Mouse (Mus musculus): Measurements from ENCODE around the gene Pramef12. TPM values are rescaled to one million over a fixed set of nuclear protein-coding genes. Genes with fewer than 3 reads are reported as not detected.
"Not testable (repeated sequence)": the region's sequence is repeated elsewhere in the genome, so short reads cannot be mapped to it uniquely, and the experiment has no call there.

Pramef12 gene
- polyA plus RNA-seq, 1 experiment from 2014 or later = not detected

DNA sequence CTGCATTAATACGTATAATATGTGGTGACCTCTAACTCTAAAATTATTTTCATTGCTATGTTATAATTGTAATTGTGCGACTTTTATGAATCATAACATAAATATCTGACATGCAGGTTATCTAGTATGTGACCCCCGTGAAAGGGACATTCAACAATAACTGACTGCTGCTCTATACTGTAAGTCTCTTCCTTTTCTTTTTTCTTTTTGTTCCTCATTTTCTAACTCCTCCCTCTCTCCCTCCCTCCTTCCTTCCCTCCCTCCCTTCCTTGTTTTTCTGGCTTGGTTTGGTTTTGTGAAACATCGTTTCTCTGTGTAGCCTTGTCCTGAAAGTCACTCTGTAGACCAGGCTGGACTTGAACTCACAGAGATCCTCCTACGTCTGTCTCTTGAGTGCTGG lies 16.3 kb upstream of the Pramef12 start:
- no peak overlapping the region for H3K9ac ChIP-seq (ENCODE audit: low read depth, low read length)
- WGBS = 75% methylated on average over 5 of the region's 5 CpGs
- H3K4me1 ChIP-seq (ENCODE audit: control insufficient read depth, insufficient read depth, low read length) = no peaks in the 10 kb centered on the region
- peaks cover 27% of the 10 kb centered on the region for H3K9me3 ChIP-seq (replicated peaks; ENCODE audit: control insufficient read depth, low read length, poor library complexity, severe bottlenecking)
- no peaks in the 10 kb centered on the region for H3K36me3 ChIP-seq (ENCODE audit: control insufficient read depth, insufficient read depth, low read length)
- H3K4me2 ChIP-seq (ENCODE audit: low read length) = no peak overlapping the region
- H3K27ac ChIP-seq (ENCODE audit: low read length) = no peak overlapping the region
- ATAC-seq = no peak
- H3K27me3 ChIP-seq (ENCODE audit: control insufficient read depth, insufficient read depth, low read depth, low read length) = no peaks in the 10 kb centered on the region
- no peak overlapping the region for H3K4me3 ChIP-seq (ENCODE audit: low read depth, low read length)

DNA sequence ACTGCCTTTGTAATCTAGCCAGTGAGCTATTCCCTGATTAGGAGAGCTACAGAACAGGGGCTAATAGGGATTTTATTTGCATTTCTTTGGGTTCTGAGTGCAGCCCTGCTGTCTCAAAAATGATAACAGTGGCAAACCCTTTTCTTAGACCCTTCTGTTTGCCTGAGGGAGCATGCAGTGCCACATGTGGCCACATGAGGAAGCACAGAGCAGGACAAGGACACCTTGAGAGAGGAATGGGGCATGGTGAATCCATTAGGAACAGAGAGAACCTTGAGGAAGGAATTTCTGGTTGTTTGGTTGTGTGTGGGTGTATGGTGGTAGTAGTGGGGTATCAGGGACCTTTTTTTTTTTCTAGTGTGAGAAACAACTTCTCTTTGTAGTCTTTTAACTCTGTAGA lies 12.4 kb upstream of the Pramef12 start:
- no peaks in the 10 kb centered on the region for H3K36me3 ChIP-seq (ENCODE audit: control insufficient read depth, insufficient read depth, low read length)
- no peak overlapping the region for H3K9ac ChIP-seq (ENCODE audit: low read depth, low read length)
- no peak overlapping the region for H3K4me3 ChIP-seq (ENCODE audit: low read depth, low read length)
- no peaks in the 10 kb centered on the region for H3K27me3 ChIP-seq (ENCODE audit: control insufficient read depth, insufficient read depth, low read depth, low read length)
- H3K9me3 ChIP-seq (replicated peaks; ENCODE audit: control insufficient read depth, low read length, poor library complexity, severe bottlenecking) = peaks cover 27% of the 10 kb centered on the region
- H3K4me2 ChIP-seq (ENCODE audit: low read length) = no peak overlapping the region
- ATAC-seq = no peak
- H3K4me1 ChIP-seq (ENCODE audit: control insufficient read depth, insufficient read depth, low read length) = no peaks in the 10 kb centered on the region
- no peak overlapping the region for H3K27ac ChIP-seq (ENCODE audit: low read length)

DNA sequence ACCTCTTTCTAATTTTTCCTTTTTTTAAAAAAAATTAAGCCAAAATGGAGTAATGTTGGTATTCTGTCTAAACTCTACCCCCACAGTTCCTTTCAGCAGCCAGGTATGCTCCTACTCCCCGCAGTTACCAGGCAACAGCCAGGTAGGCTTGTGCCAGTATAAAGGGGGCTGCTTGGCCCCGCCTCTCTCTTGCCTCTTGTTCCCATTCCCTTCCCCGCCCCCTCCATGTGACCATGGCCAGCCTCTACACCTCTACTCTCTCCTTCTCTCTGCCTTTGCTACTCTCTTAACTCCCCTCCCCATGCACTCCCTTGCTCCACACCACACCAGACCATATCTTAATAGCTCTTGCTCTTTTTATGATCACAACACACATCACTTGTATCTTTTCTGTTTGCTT lies 2.0 kb downstream of the Pramef12 start:
- WGBS = 54% methylated on average over 3 of the region's 3 CpGs
- no peak for ATAC-seq

DNA sequence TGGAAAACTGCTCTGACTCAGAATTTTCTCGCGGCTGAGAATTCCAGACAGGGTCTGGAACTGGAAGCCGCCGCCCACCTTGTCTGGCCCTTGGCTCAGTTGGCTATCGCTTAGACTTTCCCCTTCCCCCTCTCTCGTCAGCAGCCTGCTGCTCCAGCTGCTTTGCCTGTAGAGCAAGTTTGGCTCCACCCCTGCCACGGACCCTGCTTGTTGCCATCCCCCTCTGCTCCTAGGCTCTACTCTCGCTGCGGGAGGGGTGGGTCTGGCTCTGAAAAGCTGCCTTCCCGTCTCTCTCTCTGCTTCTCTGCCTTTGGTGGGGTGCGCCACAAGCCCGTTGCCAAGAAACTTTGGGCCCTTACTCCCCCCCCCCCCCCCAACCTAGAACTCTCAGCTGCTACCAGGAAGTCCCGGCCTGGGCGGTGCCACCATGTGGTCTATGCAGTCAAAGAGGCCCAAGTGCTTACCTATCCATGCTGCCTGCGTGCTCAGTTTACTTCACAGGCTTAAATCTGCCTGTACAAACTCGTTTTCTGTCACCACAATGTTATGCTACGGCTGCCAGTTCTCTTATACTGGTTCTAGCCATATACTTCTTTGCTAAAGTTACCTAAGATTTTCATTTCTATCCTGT lies 3.7 kb downstream of the Pramef12 start:
- peak overlapping the region; percentile 25; the same call in 1 of the 2 replicates for H3K4me2 ChIP-seq (ENCODE audit: low read length)
- no peaks in the 10 kb centered on the region for H3K4me1 ChIP-seq (ENCODE audit: control insufficient read depth, insufficient read depth, low read length)
- H3K27ac ChIP-seq (ENCODE audit: low read length) = no peak overlapping the region
- no peak overlapping the region for H3K9ac ChIP-seq (ENCODE audit: low read depth, low read length)
- no peaks in the 10 kb centered on the region for H3K36me3 ChIP-seq (ENCODE audit: control insufficient read depth, insufficient read depth, low read length)
- H3K9me3 ChIP-seq (replicated peaks; ENCODE audit: control insufficient read depth, low read length, poor library complexity, severe bottlenecking) = peaks cover 14% of the 10 kb centered on the region
- H3K27me3 ChIP-seq (ENCODE audit: control insufficient read depth, insufficient read depth, low read depth, low read length) = no peaks in the 10 kb centered on the region
- H3K4me3 ChIP-seq (ENCODE audit: low read depth, low read length) = no peak overlapping the region
- ATAC-seq = no peak
- 11% methylated on average over 17 of the region's 17 CpGs for WGBS

More for the DNA sequence above, 2.0 kb downstream of the Pramef12 start:
- H3K4me1 ChIP-seq (ENCODE audit: control insufficient read depth, insufficient read depth, low read length) = no peaks in the 10 kb centered on the region
- no peak overlapping the region for H3K4me2 ChIP-seq (ENCODE audit: low read length)
- H3K27me3 ChIP-seq (ENCODE audit: control insufficient read depth, insufficient read depth, low read depth, low read length) = no peaks in the 10 kb centered on the region
- H3K36me3 ChIP-seq (ENCODE audit: control insufficient read depth, insufficient read depth, low read length) = no peaks in the 10 kb centered on the region
- peaks cover 24% of the 10 kb centered on the region for H3K9me3 ChIP-seq (replicated peaks; ENCODE audit: control insufficient read depth, low read length, poor library complexity, severe bottlenecking)
- H3K9ac ChIP-seq (ENCODE audit: low read depth, low read length) = no peak overlapping the region
- no peak overlapping the region for H3K27ac ChIP-seq (ENCODE audit: low read length)
- no peak overlapping the region for H3K4me3 ChIP-seq (ENCODE audit: low read depth, low read length)

DNA sequence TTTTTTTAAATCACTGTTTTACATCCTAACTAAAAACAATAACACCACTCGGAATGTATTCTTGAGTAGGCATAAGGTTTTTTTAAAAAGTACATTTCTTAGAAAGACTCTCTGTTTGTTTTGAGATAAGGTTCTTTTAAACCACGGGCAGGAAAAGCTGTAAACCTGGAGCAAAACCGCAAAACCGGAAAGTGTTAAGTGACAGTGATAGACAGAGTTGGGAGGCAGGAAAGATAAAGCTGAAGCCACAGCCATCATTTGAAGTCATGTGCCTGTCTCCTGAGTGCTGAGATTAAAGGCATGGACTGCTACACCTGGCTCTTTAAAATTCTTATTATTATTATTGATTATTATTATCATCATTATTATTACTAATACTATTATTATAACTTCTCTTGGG lies 5.6 kb downstream of the Pramef12 start:
- Histone ChIP-seq H3K4me3 (ENCODE audit: low read depth, low read length) (no peak overlapping the region), H3K4me2 (ENCODE audit: low read length) (no peak overlapping the region), H3K27me3 (ENCODE audit: control insufficient read depth, insufficient read depth, low read depth, low read length) (no peaks in the 10 kb centered on the region), H3K27ac (ENCODE audit: low read length) (no peak overlapping the region), H3K4me1 (ENCODE audit: control insufficient read depth, insufficient read depth, low read length) (no peaks in the 10 kb centered on the region), H3K9me3 (replicated peaks; ENCODE audit: control insufficient read depth, low read length, poor library complexity, severe bottlenecking) (peaks cover 11% of the 10 kb centered on the region), H3K36me3 (ENCODE audit: control insufficient read depth, insufficient read depth, low read length) (no peaks in the 10 kb centered on the region), H3K9ac (ENCODE audit: low read depth, low read length) (no peak overlapping the region)
- ATAC-seq = no peak
- WGBS = 86% methylated on average over 4 of the region's 4 CpGs

DNA sequence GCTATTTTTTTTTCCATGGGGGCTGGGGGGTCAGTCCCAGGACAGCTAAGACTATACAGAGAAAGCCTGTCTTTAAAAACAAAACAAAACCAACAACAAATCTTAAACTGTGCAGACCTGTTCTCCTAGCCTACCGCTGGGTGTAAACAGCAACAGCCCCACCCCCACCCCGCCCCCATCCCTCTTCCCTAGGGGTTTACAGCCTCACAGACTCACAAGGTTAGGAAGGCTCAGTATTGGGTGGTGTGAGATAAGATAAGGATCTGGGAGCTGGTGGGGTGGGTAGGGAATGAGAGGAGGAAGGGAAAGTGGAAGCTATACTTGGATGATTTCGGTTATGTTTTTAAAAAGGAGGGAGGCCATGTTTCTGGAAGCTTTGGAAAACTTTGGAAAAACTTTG lies 11.9 kb downstream of the Pramef12 start:
- 37% methylated on average over 3 of the region's 3 CpGs for WGBS
- Histone ChIP-seq H3K9me3 (replicated peaks; ENCODE audit: control insufficient read depth, low read length, poor library complexity, severe bottlenecking) (peaks cover 24% of the 10 kb centered on the region; the same call in 1 of the 2 replicates), H3K9ac (ENCODE audit: low read depth, low read length) (no peak overlapping the region), H3K27ac (ENCODE audit: low read length) (no peak overlapping the region), H3K4me3 (ENCODE audit: low read depth, low read length) (no peak overlapping the region), H3K27me3 (ENCODE audit: control insufficient read depth, insufficient read depth, low read depth, low read length) (no peaks in the 10 kb centered on the region), H3K4me1 (ENCODE audit: control insufficient read depth, insufficient read depth, low read length) (no peaks in the 10 kb centered on the region), H3K36me3 (ENCODE audit: control insufficient read depth, insufficient read depth, low read length) (no peaks in the 10 kb centered on the region), H3K4me2 (ENCODE audit: low read length) (no peak overlapping the region)
- ATAC-seq = no peak

DNA sequence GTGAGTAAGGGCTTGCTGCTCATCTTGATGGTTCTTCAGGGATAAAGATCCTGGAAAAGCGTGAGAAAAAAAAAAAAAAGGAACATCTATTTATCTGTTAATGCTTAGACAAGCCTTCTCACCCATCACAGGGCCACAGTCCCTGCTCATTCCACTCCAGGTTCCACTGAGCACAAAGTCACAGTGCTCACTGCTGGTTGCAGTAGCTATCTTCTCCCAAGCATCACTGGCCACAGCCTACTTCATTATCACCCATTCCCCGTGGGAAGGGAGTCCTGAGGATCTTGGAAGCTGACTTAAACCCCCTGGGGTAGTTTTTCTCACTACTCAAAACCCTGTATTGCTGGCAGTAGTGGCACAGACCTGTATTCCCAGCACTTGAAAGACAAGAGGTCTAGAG lies 30.4 kb downstream of the Pramef12 start, which contains the start of gene Pramef20:
Pramef20 (minus strand) TSS at position 23 of the 400 bp plus-strand sequence.
- Histone ChIP-seq H3K27me3 (ENCODE audit: control insufficient read depth, insufficient read depth, low read depth, low read length) (no peaks in the 10 kb centered on the region), H3K4me1 (ENCODE audit: control insufficient read depth, insufficient read depth, low read length) (no peaks in the 10 kb centered on the region), H3K9me3 (replicated peaks; ENCODE audit: control insufficient read depth, low read length, poor library complexity, severe bottlenecking) (peaks cover 31% of the 10 kb centered on the region; the same call in 1 of the 2 replicates), H3K36me3 (ENCODE audit: control insufficient read depth, insufficient read depth, low read length) (no peaks in the 10 kb centered on the region), H3K27ac (ENCODE audit: low read length) (no peak within 1 kb of the TSS), H3K4me2 (ENCODE audit: low read length) (no peak within 1 kb of the TSS), H3K4me3 (ENCODE audit: low read depth, low read length) (no peak within 1 kb of the TSS), H3K9ac (ENCODE audit: low read depth, low read length) (no peak within 1 kb of the TSS)
- ATAC-seq = no peak
- 41% methylated on average over 2 of the region's 2 CpGs for WGBS

- not testable (repeated sequence) for H3K9ac ChIP-seq (ENCODE audit: low read depth, low read length); H3K9me3 ChIP-seq (replicated peaks; ENCODE audit: control insufficient read depth, low read length, poor library complexity, severe bottlenecking); H3K4me2 ChIP-seq (ENCODE audit: low read length); H3K4me1 ChIP-seq (ENCODE audit: control insufficient read depth, insufficient read depth, low read length); H3K27ac ChIP-seq (ENCODE audit: low read length); H3K36me3 ChIP-seq (ENCODE audit: control insufficient read depth, insufficient read depth, low read length); ATAC-seq; H3K4me3 ChIP-seq (ENCODE audit: low read depth, low read length); H3K27me3 ChIP-seq (ENCODE audit: control insufficient read depth, insufficient read depth, low read depth, low read length)
- 89% methylated on average over 3 of the region's 3 CpGs for WGBS
Observed at GRCm38 (mm10) chr4:144357642-144358041, 50.6 kb downstream of the Pramef12 start, which contains the start of gene Gm13119. Gm13119 (plus strand) TSS chr4:144357942.
